Mouse (Mus musculus) stomach, postnatal 0 days (tissue): ENCODE results near the gene Ctdsp2. TPM values are rescaled to one million over a fixed set of nuclear protein-coding genes. Genes with fewer than 3 reads are reported as not detected.
A peak's percentile ranks its signal among the peaks of the same experiment; 100 is the strongest.

Experiments
- ATAC-seq: fragments of 200-750 bp; cut with Nextera tagmentation; 2 replicates; pipeline ENCODE4 v1.8.0; 2017; ENCODE audit not compliant: low FRiP score, low TSS enrichment
- DNase-seq: peaks from one replicate; pipeline ENCODE4 v3.0.0-alpha.2; 2016; ENCODE audit warnings: low spot score
- H3K27ac ChIP-seq: fragments of 300-500 bp; sonication (generic); replicated peaks from 2 replicates; pipeline ENCODE4 v1.5.1; 2014; ENCODE audit warnings: mild to moderate bottlenecking, control low read depth
- H3K27me3 ChIP-seq: fragments of 300-500 bp; sonication (generic); 2 replicates; pipeline ENCODE4 v1.6.1; 2014; ENCODE audit warnings: low read length; ENCODE audit not compliant: control insufficient read depth, insufficient read depth
- H3K36me3 ChIP-seq: fragments of 300-500 bp; sonication (generic); 2 replicates; pipeline ENCODE4 v1.6.1; 2014; ENCODE audit warnings: low read length, mixed read lengths; ENCODE audit not compliant: control insufficient read depth, insufficient read depth
- H3K4me1 ChIP-seq: fragments of 300-500 bp; sonication (generic); replicated peaks from 2 replicates; pipeline ENCODE4 v1.6.1; 2014; ENCODE audit warnings: antibody characterized with exemption; ENCODE audit not compliant: control insufficient read depth, insufficient read depth
- H3K4me2 ChIP-seq: fragments of 300-500 bp; sonication (generic); replicated peaks from 2 replicates; pipeline ENCODE4 v1.6.1; 2014; ENCODE audit warnings: low read depth, mild to moderate bottlenecking, control low read depth, moderate library complexity
- H3K4me3 ChIP-seq: fragments of 300-500 bp; sonication (generic); 2 replicates; pipeline ENCODE4 v1.5.1; 2014; ENCODE audit warnings: low read depth, low read length, control low read depth
- H3K9ac ChIP-seq: fragments of 300-500 bp; sonication (generic); 2 replicates; pipeline ENCODE4 v1.6.1; 2014; ENCODE audit warnings: mild to moderate bottlenecking, low read length, control low read depth, mixed read lengths
- H3K9me3 ChIP-seq: fragments of 300-500 bp; sonication (generic); 2 replicates; pipeline ENCODE4 v1.6.1; 2016; ENCODE audit warnings: low read length; ENCODE audit not compliant: control insufficient read depth
- CTCF ChIP-seq: IDR thresholded peaks from 2 replicates; pipeline ENCODE4 v1.5.1; 2016; ENCODE audit warnings: antibody characterized with exemption, low read depth, mild to moderate bottlenecking, moderate library complexity
- EP300 ChIP-seq: optimal IDR thresholded peaks from 2 replicates; pipeline ENCODE3; 2016; ENCODE audit warnings: antibody characterized with exemption
- WGBS: fragments of 180-500 bp; shearing (Covaris S2); extraction: QIAGEN DNeasy Blood & Tissue Kit; methylation state at CpG from one replicate; pipeline ENCODE4 v1.1.7; 2014; 5-methylcytosine and 5-hydroxymethylcytosine counted together
- polyA plus RNA-seq: library from polyadenylated mRNA; unstranded; fragments of >200 nt; fragmentation: Nextera tagmentation; extraction: Ambion mirVana; gene quantifications from 2 replicates; pipeline ENCODE4 v1.2.1, GENCODE M21; 2015

The Ctdsp2 gene
- polyA plus RNA-seq, 1 experiment from 2014 or later = 29.1 TPM

DNA sequence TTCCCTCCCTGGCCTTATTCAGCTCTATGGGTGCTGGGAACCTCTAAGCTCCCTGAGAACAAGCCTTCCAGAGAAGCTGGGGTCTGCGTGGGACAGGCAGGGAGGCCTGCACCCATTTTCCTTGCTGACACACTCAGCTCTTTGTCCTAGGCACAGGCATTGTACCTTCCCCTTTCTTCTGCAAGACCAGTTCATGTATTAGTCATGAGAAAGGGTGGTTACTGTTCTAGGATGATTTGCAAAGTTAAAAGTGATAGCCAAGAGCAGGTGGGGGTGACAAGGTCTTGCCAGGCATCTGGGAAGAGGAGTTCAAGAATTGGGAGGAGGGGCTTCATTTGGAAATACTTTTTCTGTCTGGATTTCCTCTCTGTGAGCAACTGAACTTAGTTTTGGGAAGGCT is 23.5 kb downstream of the Ctdsp2 start:
- WGBS = 71% methylated on average over 1 of the region's 1 CpGs
- Histone ChIP-seq H3K36me3 (peaks cover 17% of the 10 kb centered on the region), H3K4me3 (no peak overlapping the region), H3K27me3 (no peaks in the 10 kb centered on the region), H3K9ac (no peak overlapping the region), H3K4me2 (no peak overlapping the region), H3K27ac (no peak overlapping the region), H3K4me1 (no peaks in the 10 kb centered on the region), H3K9me3 (no peaks in the 10 kb centered on the region)
- TF ChIP-seq EP300 = no peak
- TF ChIP-seq CTCF = no peak
- no peak for DNase-seq
- no peak for ATAC-seq

DNA sequence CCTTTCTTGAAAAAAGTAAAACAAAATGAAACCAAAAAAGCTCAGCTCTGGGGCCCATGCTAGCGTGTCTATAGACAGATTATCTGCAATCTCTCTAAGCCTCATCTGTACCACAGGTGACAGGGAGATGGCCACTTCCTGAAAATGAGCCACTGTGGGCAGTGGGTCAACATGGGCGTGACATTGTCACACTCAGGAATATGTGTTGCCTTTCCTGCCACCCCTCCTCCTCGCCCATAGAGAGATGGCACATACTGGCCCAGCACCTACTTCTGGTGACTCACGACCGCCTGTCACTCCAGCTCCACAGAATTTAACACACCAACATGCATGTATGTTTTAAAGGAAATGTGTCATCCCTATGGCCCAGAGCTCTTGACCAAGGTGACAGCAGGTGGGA is 24.2 kb downstream of the Ctdsp2 start:
- TF ChIP-seq EP300 = no peak
- TF ChIP-seq CTCF = no peak
- H3K4me1 ChIP-seq = no peaks in the 10 kb centered on the region
- 80% methylated on average over 5 of the region's 5 CpGs for WGBS
- no peaks in the 10 kb centered on the region for H3K27me3 ChIP-seq
- no peak overlapping the region for H3K27ac ChIP-seq
- H3K4me3 ChIP-seq = no peak overlapping the region
- H3K36me3 ChIP-seq = peaks cover 11% of the 10 kb centered on the region
- H3K4me2 ChIP-seq = no peak overlapping the region
- ATAC-seq (no peak), DNase-seq (no peak)
- no peak overlapping the region for H3K9ac ChIP-seq
- H3K9me3 ChIP-seq = no peaks in the 10 kb centered on the region

DNA sequence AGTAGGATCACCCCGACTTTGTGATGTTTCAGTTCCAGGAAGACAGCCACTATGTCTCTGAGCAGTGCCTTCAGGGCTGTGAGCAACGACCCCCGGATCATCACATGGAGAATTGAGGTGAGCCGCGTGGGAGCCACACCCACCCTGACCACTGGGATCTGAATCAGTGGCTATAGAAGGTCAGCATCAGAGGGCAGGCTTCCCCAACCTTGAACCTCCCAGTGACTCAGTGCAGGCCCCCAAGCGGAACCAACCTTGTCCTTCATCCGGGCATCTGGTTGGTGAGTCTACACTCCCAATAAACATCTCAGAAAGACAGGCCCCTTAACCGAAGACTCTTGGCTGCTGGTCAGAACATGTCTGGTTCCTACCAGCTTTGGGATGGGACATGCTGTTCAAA is 24.8 kb downstream of the Ctdsp2 start:
- Histone ChIP-seq H3K27me3 (no peaks in the 10 kb centered on the region), H3K4me1 (no peaks in the 10 kb centered on the region), H3K4me3 (no peak overlapping the region), H3K9me3 (no peaks in the 10 kb centered on the region), H3K9ac (no peak overlapping the region), H3K27ac (no peak overlapping the region), H3K36me3 (peaks cover 5% of the 10 kb centered on the region), H3K4me2 (no peak overlapping the region)
- TF ChIP-seq CTCF (no peak), EP300 (no peak)
- ATAC-seq (no peak), DNase-seq (no peak)
- 80% methylated on average over 8 of the region's 8 CpGs for WGBS

DNA sequence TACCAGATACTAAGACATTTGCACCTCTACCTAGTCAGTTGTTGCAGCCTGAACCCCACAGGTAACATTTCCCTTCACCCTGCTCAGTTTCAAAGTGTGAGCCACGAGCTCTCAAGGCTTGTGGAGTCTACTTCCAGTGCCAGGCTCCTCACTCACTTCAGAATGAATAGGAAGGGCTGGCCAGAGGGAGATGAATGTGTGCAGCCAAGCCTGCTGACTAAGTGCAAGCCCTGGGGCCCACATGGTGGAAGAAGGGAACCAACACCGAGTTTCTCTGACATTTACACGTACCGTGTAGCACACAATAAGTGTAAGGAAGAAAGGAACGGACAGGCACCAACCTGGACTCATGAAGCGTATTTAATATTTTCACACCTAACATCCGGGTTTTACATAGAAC is 25.3 kb downstream of the Ctdsp2 start:
- no peaks in the 10 kb centered on the region for H3K9me3 ChIP-seq
- H3K9ac ChIP-seq = no peak overlapping the region
- no peak overlapping the region for H3K27ac ChIP-seq
- H3K4me3 ChIP-seq = no peak overlapping the region
- no peak for ATAC-seq
- no peak overlapping the region for H3K4me2 ChIP-seq
- H3K27me3 ChIP-seq = no peaks in the 10 kb centered on the region
- WGBS = 81% methylated on average over 7 of the region's 7 CpGs
- H3K36me3 ChIP-seq = peaks cover under 1% of the 10 kb centered on the region; the same call in 1 of the 2 replicates
- H3K4me1 ChIP-seq = no peaks in the 10 kb centered on the region
- no peak for DNase-seq
- no peak for TF ChIP-seq EP300
- TF ChIP-seq CTCF = no peak

DNA sequence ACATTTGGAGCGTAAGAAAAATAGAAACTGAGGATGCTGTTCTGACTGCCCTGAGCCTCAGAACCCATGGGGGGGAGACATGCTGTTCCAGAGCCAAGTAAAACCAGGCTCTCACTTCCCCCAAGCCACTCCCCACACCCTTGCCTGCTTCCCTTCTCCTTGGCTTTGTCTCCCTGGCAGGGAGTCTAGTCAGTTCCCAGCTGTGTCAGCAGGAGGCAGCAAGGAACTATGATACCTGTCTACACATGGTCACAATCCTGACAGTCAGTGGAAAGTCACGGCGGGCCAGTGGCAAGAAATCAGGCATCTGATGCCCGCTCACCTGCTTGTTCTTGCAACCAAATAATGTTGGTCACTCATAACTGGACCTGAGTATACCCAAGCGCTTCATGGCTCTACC is 38.0 kb downstream of the Ctdsp2 start:
- 45% methylated on average over 5 of the region's 5 CpGs for WGBS
- Histone ChIP-seq H3K4me2 (no peak overlapping the region), H3K9me3 (no peaks in the 10 kb centered on the region), H3K36me3 (no peaks in the 10 kb centered on the region), H3K27me3 (no peaks in the 10 kb centered on the region), H3K4me3 (no peak overlapping the region), H3K4me1 (no peaks in the 10 kb centered on the region), H3K27ac (no peak overlapping the region), H3K9ac (no peak overlapping the region)
- ATAC-seq = peak; percentile 59; the same call in 1 of the 2 replicates
- DNase-seq = peak; percentile 71
- no peak for TF ChIP-seq EP300
- TF ChIP-seq CTCF = peak; percentile 71

DNA sequence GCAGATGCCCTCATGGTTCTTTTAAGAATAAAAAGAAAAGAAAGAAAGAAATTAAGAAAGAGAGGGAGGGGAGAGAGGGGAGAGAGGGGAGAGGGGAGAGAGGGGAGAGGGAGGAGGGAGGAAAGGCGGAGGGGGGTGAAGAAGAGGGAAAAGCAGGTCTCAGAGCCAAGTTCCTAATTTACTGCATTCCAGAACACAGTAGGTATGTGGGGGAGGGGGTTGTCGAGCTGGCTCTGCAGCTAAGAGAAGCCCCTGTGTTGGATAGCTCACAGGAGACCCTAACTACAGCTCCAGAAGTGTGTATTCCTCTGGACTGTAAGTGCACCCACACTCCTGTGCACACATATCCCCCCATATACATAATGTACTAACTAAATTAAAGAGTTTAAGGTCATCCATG is 38.6 kb downstream of the Ctdsp2 start:
- DNase-seq = no peak
- no peaks in the 10 kb centered on the region for H3K9me3 ChIP-seq
- WGBS = 20% methylated on average over 2 of the region's 2 CpGs
- no peak overlapping the region for H3K9ac ChIP-seq
- no peak overlapping the region for H3K27ac ChIP-seq
- no peak overlapping the region for H3K4me2 ChIP-seq
- H3K4me3 ChIP-seq = no peak overlapping the region
- TF ChIP-seq CTCF = no peak
- TF ChIP-seq EP300 = no peak
- no peaks in the 10 kb centered on the region for H3K27me3 ChIP-seq
- H3K4me1 ChIP-seq = no peaks in the 10 kb centered on the region
- no peak for ATAC-seq
- H3K36me3 ChIP-seq = no peaks in the 10 kb centered on the region; the same call in 1 of the 2 replicates
